Mouse (Mus musculus) stomach, postnatal 0 days (tissue): ENCODE measurements around the gene Rabl2.

Experiments
- CTCF ChIP-seq: IDR thresholded peaks from 2 replicates; pipeline ENCODE4 v1.5.1; 2016; ENCODE audit warnings: antibody characterized with exemption, low read depth, mild to moderate bottlenecking, moderate library complexity
- EP300 ChIP-seq: optimal IDR thresholded peaks from 2 replicates; pipeline ENCODE3; 2016; ENCODE audit warnings: antibody characterized with exemption

GRCm38 (mm10) chr15:89605822-89606570, 14.3 kb upstream of the Rabl2 start:
- peak; percentile 37 for TF ChIP-seq CTCF
- no peak for TF ChIP-seq EP300
